Mouse (Mus musculus) forebrain, embryonic 14.5 days (tissue): ENCODE results near the gene Fstl3. TPM values are rescaled to one million over a fixed set of nuclear protein-coding genes. Genes with fewer than 3 reads are reported as not detected.
A peak's percentile ranks its signal among the peaks of the same experiment; 100 is the strongest.

Experiments used
- ATAC-seq: fragments of 200-750 bp; cut with Nextera tagmentation; 2 replicates; pipeline ENCODE4 v1.8.0; 2017; ENCODE audit warnings: mild to moderate bottlenecking, moderate library complexity
- DNase-seq: peaks from one replicate; pipeline ENCODE4 v3.0.0-alpha.2; 2015; ENCODE audit warnings: low spot score
- H3K27ac ChIP-seq: fragments of 300-500 bp; sonication (generic); 2 replicates; pipeline ENCODE4 v1.5.1; 2014; ENCODE audit warnings: low read depth, mild to moderate bottlenecking, control low read depth, low read length, moderate library complexity
- H3K27me3 ChIP-seq: fragments of 300-500 bp; sonication (generic); replicated peaks from 2 replicates; pipeline ENCODE4 v1.6.1; 2014; ENCODE audit warnings: low read length, control low read depth, mixed read lengths; ENCODE audit not compliant: control insufficient read depth, insufficient read depth
- H3K36me3 ChIP-seq: fragments of 300-500 bp; sonication (generic); 2 replicates; pipeline ENCODE4 v1.6.1; 2014; ENCODE audit warnings: low read length, control low read depth; ENCODE audit not compliant: control insufficient read depth, insufficient read depth
- H3K4me1 ChIP-seq: fragments of 300-500 bp; sonication (generic); 2 replicates; pipeline ENCODE4 v1.6.1; 2014; ENCODE audit warnings: antibody characterized with exemption, low read length, control low read depth; ENCODE audit not compliant: control insufficient read depth, insufficient read depth
- H3K4me2 ChIP-seq: fragments of 300-500 bp; sonication (generic); 2 replicates; pipeline ENCODE4 v1.6.1; 2014; ENCODE audit warnings: mild to moderate bottlenecking, control low read depth, low read length
- H3K4me3 ChIP-seq: fragments of 300-500 bp; sonication (generic); 2 replicates; pipeline ENCODE4 v1.5.1; 2014; ENCODE audit warnings: low read depth, low read length, control low read depth
- H3K9ac ChIP-seq: fragments of 300-500 bp; sonication (generic); 2 replicates; pipeline ENCODE4 v1.6.1; 2014; ENCODE audit warnings: mild to moderate bottlenecking, low read length, control low read depth, moderate library complexity
- H3K9me3 ChIP-seq: fragments of 300-500 bp; sonication (generic); replicated peaks from 2 replicates; pipeline ENCODE4 v1.6.1; 2016; ENCODE audit warnings: low read length, control low read depth, mixed read lengths; ENCODE audit not compliant: control insufficient read depth
- WGBS: fragments of 180-500 bp; shearing (Covaris S2); extraction: QIAGEN DNeasy Blood & Tissue Kit; methylation state at CpG from one replicate; pipeline ENCODE4 v1.1.7; 2014; 5-methylcytosine and 5-hydroxymethylcytosine counted together
- polyA plus RNA-seq: library from polyadenylated mRNA; unstranded; fragments of >200 nt; fragmentation: Nextera tagmentation; extraction: Ambion mirVana; gene quantifications from 2 replicates; pipeline ENCODE4 v1.2.1, GENCODE M21; 2014

Fstl3 gene
- polyA plus RNA-seq, 1 experiment from 2014 or later = 0.58 TPM

DNA sequence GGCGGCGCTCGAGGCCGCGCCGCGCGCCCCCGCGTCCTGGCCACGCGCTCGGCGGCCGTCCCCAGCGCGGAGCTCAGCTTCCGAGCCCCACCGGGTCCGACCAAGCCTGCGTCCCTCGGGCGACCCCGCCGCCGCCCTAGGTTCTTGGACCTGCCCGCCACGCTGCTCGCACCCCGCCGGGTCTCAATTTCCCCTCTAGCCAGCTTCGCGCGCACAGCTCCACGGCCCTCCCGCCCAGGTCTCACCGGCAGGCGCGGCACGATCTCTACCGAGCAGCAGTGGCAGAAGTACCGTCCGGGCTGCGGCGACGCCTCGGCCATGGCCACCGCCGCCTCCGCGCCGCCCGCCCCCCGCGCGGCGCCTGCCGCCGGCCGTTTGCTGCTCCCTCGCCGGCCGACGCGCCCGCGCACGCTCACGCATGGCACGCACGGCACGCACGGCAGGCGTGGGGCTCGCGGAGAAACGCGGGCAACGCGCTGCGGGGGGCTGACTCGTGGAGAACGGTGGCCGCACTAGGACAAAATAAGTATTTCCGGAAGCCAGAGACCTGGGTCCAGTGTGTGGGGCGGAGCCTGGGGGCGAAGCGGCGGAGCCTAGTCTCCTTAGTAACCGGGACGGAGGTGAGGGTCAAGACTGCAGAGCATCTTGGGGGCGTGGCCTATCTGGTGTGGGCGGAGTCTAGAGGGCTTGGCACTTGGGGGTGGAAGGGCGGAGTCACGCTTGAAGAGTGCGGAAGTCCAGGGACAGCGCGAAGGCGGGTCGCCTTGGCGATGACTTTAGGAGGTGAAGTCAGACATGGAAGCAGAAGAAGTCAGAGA, 10.4 kb upstream of the Fstl3 start, which contains the start of gene Rnf126:
Gene Rnf126 (minus strand): TSS at position 445 of the 818 bp plus-strand sequence.
- Histone ChIP-seq H3K9me3 (no peaks in the 10 kb centered on the region), H3K4me1 (peaks cover 14% of the 10 kb centered on the region), H3K36me3 (peaks cover 9% of the 10 kb centered on the region), H3K9ac (peak within 1 kb of the TSS; percentile 96), H3K4me3 (peak within 1 kb of the TSS; percentile 94), H3K4me2 (peak within 1 kb of the TSS; percentile 80), H3K27ac (peak within 1 kb of the TSS; percentile 90), H3K27me3 (no peaks in the 10 kb centered on the region)
- ATAC-seq (peak; percentile 90), DNase-seq (peak; percentile 98)
- WGBS = under 1% methylated on average over 74 of the region's 101 CpGs

GRCm38 (mm10) chr10:79767372-79768244, 9.5 kb upstream of the Fstl3 start:
- ATAC-seq (peak; percentile 87), DNase-seq (peak; percentile 97)
- Histone ChIP-seq H3K4me1 (peaks cover 14% of the 10 kb centered on the region), H3K9me3 (no peaks in the 10 kb centered on the region), H3K36me3 (no peaks in the 10 kb centered on the region), H3K27ac (peak overlapping the region; percentile 90), H3K4me2 (peak overlapping the region; percentile 80), H3K4me3 (peak overlapping the region; percentile 94), H3K9ac (peak overlapping the region; percentile 50; the same call in 1 of the 2 replicates), H3K27me3 (no peaks in the 10 kb centered on the region)
- WGBS = 11% methylated on average over 40 of the region's 40 CpGs

DNA sequence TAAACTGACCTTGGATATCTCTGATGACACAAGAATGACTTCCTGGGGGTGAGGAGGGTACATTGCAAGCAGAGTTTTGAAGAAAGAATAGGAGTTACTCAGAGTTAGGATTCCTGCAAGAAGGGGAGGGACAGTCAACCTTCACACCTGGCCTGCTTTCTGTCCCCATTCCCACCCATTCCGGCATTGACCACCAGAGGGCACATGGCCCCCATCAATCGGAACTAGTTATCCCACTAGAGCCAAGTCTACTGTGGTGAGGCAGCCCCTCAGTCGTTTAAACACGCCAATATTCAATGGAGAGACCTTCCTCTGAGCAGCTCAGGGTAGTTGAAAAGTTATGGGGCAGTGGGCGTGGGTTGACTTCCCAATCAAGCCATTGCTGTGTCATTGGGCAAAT, 8.7 kb upstream of the Fstl3 start:
- H3K9ac ChIP-seq = no peak overlapping the region
- no peak overlapping the region for H3K4me2 ChIP-seq
- no peak overlapping the region for H3K4me3 ChIP-seq
- DNase-seq (peak; percentile 81), ATAC-seq (no peak)
- no peak overlapping the region for H3K27ac ChIP-seq
- no peaks in the 10 kb centered on the region for H3K27me3 ChIP-seq
- WGBS = under 1% methylated on average over 5 of the region's 5 CpGs
- H3K9me3 ChIP-seq = no peaks in the 10 kb centered on the region
- H3K36me3 ChIP-seq = no peaks in the 10 kb centered on the region
- H3K4me1 ChIP-seq = peaks cover 14% of the 10 kb centered on the region

DNA sequence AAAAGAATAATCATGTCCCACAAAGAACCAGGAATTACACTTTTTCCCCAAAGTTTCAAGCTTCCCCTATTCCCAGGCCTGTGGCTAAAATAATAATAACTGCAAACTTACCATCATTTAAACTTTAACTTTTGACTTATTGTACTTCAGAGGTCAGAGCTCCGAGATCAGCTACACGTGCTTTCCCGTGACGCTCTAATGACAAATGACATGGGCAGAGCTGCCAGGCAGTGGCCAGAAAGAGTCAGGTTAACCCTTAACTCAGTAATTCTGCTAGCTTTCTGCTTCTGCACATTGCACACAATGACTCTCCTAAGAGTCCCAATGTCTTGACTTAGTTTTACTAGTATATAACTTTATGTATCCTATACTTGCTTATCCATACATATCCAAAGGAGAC, 7.7 kb upstream of the Fstl3 start:
- Histone ChIP-seq H3K36me3 (no peaks in the 10 kb centered on the region), H3K4me3 (no peak overlapping the region), H3K4me2 (no peak overlapping the region), H3K9me3 (no peaks in the 10 kb centered on the region), H3K9ac (no peak overlapping the region), H3K4me1 (peaks cover 14% of the 10 kb centered on the region), H3K27me3 (no peaks in the 10 kb centered on the region), H3K27ac (no peak overlapping the region)
- WGBS = 79% methylated on average over 4 of the region's 4 CpGs
- ATAC-seq = no peak
- DNase-seq = no peak

GRCm38 (mm10) chr10:79772320-79772719, 4.8 kb upstream of the Fstl3 start:
- Histone ChIP-seq H3K27me3 (0 out of 2 replicates have a peak, but pooled peaks cover 12% of the 10 kb centered on the region), H3K9me3 (no peaks in the 10 kb centered on the region)

GRCm38 (mm10) chr10:79773208-79773607, 3.9 kb upstream of the Fstl3 start:
- Histone ChIP-seq H3K27me3 (peaks cover 20% of the 10 kb centered on the region; the same call in 1 of the 2 replicates), H3K36me3 (no peaks in the 10 kb centered on the region), H3K9ac (no peak overlapping the region), H3K9me3 (no peaks in the 10 kb centered on the region), H3K4me2 (no peak overlapping the region), H3K4me3 (no peak overlapping the region), H3K27ac (no peak overlapping the region), H3K4me1 (peaks cover 7% of the 10 kb centered on the region)
- no peak for ATAC-seq
- no peak for DNase-seq
- WGBS = 91% methylated on average over 2 of the region's 2 CpGs

More at GRCm38 (mm10) chr10:79772320-79772719, 4.8 kb upstream of the Fstl3 start:
- WGBS = 87% methylated on average over 3 of the region's 3 CpGs
- Histone ChIP-seq H3K36me3 (no peaks in the 10 kb centered on the region), H3K4me2 (no peak overlapping the region), H3K9ac (no peak overlapping the region), H3K27ac (no peak overlapping the region), H3K4me1 (peaks cover 8% of the 10 kb centered on the region), H3K4me3 (no peak overlapping the region)
- DNase-seq (no peak), ATAC-seq (no peak)

DNA sequence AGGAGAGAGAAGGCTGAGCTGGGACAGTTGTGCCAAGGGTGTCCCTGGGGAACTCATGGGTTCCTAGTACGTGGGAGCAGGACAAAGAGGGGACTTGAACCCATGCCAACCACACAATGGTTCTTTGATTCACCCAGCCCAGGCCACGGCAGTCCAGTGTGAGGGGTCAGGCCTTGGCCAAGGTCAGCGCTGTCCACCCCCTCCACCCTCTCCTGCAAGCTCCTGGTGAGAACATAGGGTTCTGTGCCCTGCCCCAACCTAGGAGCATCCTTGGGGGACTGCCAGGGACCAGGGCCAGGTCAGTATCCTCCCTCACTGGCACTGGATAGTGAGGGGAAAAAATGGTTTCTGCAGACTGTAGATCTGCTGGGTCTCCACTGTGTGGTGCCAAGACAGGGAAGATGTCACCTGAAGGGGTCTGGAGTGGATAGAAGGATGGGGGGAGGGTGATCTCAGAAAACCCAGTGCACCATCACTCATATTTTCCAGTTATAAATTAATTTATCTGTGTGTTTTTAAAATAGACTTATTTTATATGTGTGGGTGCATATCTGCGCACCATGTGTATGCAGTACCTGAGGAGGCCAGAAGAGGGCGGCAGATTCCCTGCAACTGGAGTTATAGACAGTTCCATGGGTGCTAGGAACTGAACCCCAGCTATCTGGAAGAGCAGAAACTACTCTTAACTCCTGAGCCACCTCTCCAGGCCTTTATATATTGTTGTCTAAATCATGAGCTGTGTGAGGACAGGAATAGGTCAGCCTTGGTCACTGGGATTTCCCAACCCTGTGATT, 2.4 kb upstream of the Fstl3 start:
- no peaks in the 10 kb centered on the region for H3K36me3 ChIP-seq
- H3K4me3 ChIP-seq = no peak overlapping the region
- ATAC-seq (no peak), DNase-seq (no peak)
- no peak overlapping the region for H3K9ac ChIP-seq
- H3K27me3 ChIP-seq = peaks cover 31% of the 10 kb centered on the region
- 68% methylated on average over 5 of the region's 5 CpGs for WGBS
- no peak overlapping the region for H3K27ac ChIP-seq
- no peak overlapping the region for H3K4me2 ChIP-seq
- H3K9me3 ChIP-seq = no peaks in the 10 kb centered on the region
- peaks cover 7% of the 10 kb centered on the region for H3K4me1 ChIP-seq

GRCm38 (mm10) chr10:79778006-79778405, 934 bp downstream of the Fstl3 start:
- H3K9me3 ChIP-seq = no peaks in the 10 kb centered on the region
- ATAC-seq = no peak
- H3K4me2 ChIP-seq = no peak overlapping the region
- H3K27ac ChIP-seq = no peak overlapping the region
- peak overlapping the region; percentile 8; the same call in 1 of the 2 replicates for H3K9ac ChIP-seq
- peaks cover 9% of the 10 kb centered on the region for H3K4me1 ChIP-seq
- H3K4me3 ChIP-seq = no peak overlapping the region
- 8% methylated on average over 15 of the region's 15 CpGs for WGBS
- DNase-seq = peak; percentile 64
- no peaks in the 10 kb centered on the region for H3K36me3 ChIP-seq
- H3K27me3 ChIP-seq = peaks cover 37% of the 10 kb centered on the region
